Comparison of ENCODE assay signal across 23 mouse cellular contexts in the genomic region with DNA sequence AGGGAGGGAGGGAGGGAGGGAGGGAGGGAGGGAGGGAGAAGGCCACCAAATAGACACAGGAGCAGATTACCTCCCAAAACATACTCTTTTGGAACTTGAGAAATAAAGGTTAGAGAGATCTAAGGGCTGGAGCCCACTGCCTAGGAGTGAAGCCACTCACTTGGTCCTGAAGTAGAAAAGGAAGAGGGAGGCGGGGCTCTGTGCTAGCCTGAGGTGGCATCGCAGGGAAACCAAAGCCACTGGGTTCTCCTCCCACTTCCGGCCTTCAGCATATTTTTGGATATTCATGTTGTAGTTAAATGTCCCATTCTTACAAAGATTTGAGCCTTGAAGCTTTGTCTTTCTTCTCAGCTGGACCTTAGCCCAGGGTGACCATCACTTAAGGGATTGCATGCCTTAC.
DNase-seq lines count a peak whose midpoint lies in the region; ATAC-seq lines count a peak whose summit lies in the region.
"Had no signal": no experiment of that assay in that cellular context is flagged by ENCODE, and none has a peak within 500 bp of the region (broad histone marks: within the 10 kb centered on the region; RNA-seq: fewer than 3 reads in every experiment).

No protein-coding gene starts in this region.

- H3K27me3 ChIP-seq in megakaryocyte, embryonic 14.5 days (replicated peaks): peaks cover 3% of the 10 kb centered on the region
- H3K27me3 ChIP-seq: CH12.LX, Patski had no signal

- H3K4me1 ChIP-seq in megakaryocyte, embryonic 14.5 days: peaks cover 22% of the 10 kb centered on the region

- peaks cover 37% of the 10 kb centered on the region for H3K9me3 ChIP-seq in megakaryocyte, embryonic 14.5 days
- H3K9me3 ChIP-seq: G1E had no signal

- H3K4me3 ChIP-seq in megakaryocyte, embryonic 14.5 days (replicated peaks): peak overlapping the region; percentile 40

- peak; percentile 57 for DNase-seq in 416B (ENCODE audit: low read depth)
- no peak for DNase-seq in cerebellum, postnatal 25 days
- DNase-seq in lung, postnatal 10 days: no peak
- no peak for DNase-seq in spleen, adult 18-20 months
- DNase-seq: adrenal gland, adult 2 months; adrenal gland, adult 8-10 months; adrenal gland, postnatal 10 days; adrenal gland, postnatal 14 days; adrenal gland, postnatal 25 days; adrenal gland, postnatal 36 days; B cell, adult 2 months; cerebellum, adult 11 months; cerebellum, adult 11-12 months; cerebellum, adult 18-20 months had no signal

- H3K36me3 ChIP-seq in megakaryocyte, embryonic 14.5 days (replicated peaks; ENCODE audit: low read length): no peaks in the 10 kb centered on the region
- H3K36me3 ChIP-seq: G1E had no signal

- ATAC-seq in megakaryocyte, adult 5-6 weeks (ENCODE audit: poor library complexity, severe bottlenecking): no peak
- ATAC-seq in common myeloid progenitor, adult 5-6 weeks (replicated peaks; ENCODE audit: low read depth, poor library complexity, severe bottlenecking): peak; percentile 56; the same call in 1 of the 2 replicates
- peak; percentile 64 to 73; a peak in 3 of 4 replicates for ATAC-seq in hematopoietic stem cell, adult 5-6 weeks (replicated peaks in 1 of 2; ENCODE audit: insufficient read depth in 1 of 2, low FRiP score in 2 of 2, low TSS enrichment in 1 of 2, low read depth in 1 of 2, poor library complexity in 2 of 2, severe bottlenecking in 2 of 2)
- ATAC-seq: activated CD4-positive, CD25-positive, alpha-beta regulatory T cell, adult 4 months; CD4-positive, CD25-positive, alpha-beta regulatory T cell, adult 4 months; Patski had no signal
